Mouse (Mus musculus) lung, postnatal 0 days (tissue): ENCODE measurements around the gene Olfr9.

ENCODE experiments used
- CTCF ChIP-seq: IDR thresholded peaks from 2 replicates; pipeline ENCODE4 v1.5.1; 2016; ENCODE audit warnings: antibody characterized with exemption, mild to moderate bottlenecking
- EP300 ChIP-seq: IDR thresholded peaks from 2 replicates; pipeline ENCODE4 v1.6.1; 2016; ENCODE audit warnings: antibody characterized with exemption, mild to moderate bottlenecking, control low read depth

DNA sequence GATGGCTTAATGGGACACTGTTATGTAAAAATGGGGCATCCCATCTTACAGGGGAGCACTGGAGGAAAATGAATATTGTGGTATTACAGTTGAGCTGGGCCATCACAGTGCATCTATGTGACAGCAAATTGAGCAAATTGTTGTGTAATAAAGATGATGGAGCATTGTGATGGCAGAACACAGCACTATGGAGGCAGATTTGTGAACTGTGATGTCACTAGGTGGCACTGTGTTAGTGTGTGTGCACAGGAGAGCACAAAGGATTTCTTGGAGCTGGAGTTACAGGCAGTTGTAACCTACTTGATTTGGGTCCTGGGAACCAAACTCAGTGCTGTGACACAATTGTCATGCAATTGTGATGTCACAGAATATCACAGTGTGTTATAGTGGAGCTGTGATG lies 34.1 kb downstream of the Olfr9 start:
- no peak for TF ChIP-seq EP300
- TF ChIP-seq CTCF: no peak
